Mouse (Mus musculus) embryo, embryonic 11 days (tissue): Measurements from ENCODE around the gene Tdp2.

Experiments
- DNase-seq: peaks from one replicate; pipeline ENCODE4 v3.0.0-alpha.2; 2015

Tdp2 gene

DNA sequence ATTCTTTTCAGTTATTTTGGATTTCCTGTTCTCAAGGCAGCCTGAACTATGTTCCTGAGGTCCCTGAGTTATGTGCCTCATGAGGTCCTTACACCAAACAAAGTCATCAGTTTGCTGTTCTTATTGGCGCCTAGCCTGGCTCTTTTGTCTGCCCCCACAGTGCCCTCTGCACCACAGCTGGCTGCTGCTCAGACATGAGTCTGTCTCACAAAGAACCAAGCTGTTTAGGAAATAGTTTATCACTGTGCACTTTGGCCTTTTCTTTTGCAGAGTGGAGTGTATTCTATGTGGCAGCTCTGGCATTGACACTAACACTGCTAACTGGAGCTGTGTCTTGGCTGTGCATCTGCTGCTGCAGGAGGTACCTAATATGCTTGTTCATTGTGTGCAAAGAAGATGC is 58.1 kb downstream of the Tdp2 start:
- no peak for DNase-seq
